Mouse (Mus musculus) liver, adult (tissue): ENCODE data around the gene Zfr.

Experiments
- GATA4 ChIP-seq: IDR thresholded peaks from 2 replicates; pipeline ENCODE4 v1.6.1; 2014; ENCODE audit warnings: mild to moderate bottlenecking, low read length; ENCODE audit not compliant: insufficient replicate concordance

Zfr gene

DNA sequence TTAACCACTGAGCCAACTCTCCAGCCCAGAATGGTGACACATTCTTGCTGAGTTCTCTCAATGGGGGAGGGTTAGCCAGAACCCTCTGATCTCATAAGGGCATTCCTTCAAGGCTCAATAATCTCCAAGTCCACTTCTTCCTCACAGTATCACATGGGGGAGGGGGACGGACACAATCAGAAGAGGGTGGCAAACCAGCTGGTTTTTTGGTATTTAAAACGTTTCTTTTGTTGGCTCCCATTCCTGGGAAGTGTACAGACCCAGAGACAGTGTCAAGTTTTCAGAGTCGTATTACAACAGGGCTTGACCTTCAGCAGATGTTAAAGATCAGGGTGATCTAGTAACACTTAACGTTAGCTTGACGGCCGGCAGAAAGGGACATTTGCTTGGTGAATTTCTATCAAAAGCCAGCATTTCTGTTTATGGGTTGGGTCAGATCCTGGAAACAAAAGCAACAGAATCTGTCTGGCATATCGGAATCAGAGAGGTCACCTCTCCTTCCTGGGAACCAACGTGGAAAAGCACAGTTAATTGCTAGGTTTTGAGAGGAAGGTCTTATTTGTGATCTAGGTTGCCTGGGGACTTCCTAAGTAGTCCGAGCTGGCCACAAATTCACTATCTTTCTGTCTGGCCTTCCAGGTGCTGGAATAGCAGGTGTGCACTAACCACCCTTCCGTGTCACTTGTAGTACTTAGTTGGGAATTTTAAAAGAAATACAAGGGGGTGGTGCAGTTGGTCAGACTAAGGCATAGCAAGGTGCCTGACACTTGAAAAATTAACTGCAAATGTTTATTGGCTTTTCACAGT is 86.1 kb downstream of the Zfr start:
- TF ChIP-seq GATA4, result no peak

DNA sequence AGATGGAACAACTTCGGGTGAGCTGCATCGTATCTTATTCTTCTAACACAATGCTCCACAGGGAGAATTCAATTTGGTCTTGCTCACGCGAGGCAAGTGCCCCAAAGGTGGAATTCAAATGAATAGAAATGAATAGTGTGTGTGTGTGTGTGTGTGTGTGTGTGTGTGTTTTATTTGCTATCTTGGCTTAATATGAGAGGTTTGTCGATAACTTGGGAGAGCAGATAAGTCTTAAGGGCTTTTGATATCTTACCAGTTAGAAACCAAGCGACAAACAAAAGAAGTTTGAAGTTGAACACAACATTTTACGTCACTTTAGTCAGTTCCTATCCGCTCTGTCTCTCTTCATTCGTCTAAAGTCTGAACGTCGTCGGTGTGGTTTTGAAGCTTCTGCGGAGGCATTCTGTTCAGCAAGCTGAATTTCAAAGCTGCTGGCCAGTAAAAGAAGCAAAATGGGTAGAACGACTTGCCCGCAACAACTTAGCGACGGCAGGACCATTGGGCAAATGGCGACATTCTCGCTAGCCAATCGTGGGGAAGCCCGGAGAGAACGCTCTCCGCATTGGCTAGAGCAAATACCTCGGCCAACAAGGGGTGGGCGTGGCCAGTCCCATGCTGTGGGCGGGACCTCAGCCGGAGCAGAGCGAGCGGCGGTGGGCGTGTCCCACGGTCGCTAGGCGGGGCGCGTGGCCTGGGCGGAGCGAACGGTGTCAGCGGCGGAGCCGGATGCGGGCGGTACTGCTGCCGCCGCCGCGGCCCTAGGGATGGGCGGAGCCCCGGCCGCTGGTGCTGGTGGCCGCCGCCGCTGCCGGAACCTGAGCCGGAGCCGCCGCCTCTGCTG is 86.9 kb downstream of the Zfr start, which contains the start of gene Mtmr12:
Mtmr12 (plus strand) TSS at position 710 of the 841 bp plus-strand sequence.
- TF ChIP-seq GATA4, result peak; percentile 37; the same call in 1 of the 2 replicates

DNA sequence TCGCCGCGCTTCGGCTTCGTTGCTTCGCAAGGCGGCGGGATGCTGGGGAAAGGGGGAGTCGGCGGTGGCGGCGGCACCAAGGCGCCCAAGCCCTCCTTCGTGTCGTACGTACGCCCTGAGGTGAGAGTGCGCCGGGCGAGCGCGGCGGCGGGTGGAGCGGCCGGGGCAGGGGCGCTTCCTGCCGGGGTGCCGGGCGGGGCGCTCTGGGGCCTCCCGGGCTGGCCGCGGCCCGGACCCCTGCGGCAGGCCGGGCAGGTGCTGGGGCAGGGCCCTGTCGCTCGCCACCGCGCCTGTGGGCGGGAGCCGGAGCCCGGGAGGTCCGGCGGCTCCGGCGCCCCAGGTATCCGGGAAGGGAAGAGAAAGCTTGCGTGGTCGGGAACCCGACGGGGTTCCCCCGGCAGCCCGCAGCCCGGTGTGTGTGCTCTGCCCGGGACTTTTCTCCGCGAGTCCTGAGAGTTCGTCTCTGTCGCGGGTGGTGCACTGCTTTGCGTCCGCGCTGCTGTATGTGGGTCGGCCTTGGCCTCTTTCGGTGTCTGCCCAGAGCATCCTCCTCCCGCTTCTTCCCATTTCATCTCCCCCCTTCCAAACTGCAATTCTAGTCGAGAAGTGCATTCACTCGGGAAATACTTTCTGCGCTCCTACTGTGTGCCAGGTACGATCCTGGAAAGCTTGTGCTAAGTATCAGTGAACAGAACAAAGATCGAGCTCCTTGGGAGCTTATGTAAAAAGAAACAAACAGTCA is 87.7 kb downstream of the Zfr start:
- TF ChIP-seq GATA4, result no peak

DNA sequence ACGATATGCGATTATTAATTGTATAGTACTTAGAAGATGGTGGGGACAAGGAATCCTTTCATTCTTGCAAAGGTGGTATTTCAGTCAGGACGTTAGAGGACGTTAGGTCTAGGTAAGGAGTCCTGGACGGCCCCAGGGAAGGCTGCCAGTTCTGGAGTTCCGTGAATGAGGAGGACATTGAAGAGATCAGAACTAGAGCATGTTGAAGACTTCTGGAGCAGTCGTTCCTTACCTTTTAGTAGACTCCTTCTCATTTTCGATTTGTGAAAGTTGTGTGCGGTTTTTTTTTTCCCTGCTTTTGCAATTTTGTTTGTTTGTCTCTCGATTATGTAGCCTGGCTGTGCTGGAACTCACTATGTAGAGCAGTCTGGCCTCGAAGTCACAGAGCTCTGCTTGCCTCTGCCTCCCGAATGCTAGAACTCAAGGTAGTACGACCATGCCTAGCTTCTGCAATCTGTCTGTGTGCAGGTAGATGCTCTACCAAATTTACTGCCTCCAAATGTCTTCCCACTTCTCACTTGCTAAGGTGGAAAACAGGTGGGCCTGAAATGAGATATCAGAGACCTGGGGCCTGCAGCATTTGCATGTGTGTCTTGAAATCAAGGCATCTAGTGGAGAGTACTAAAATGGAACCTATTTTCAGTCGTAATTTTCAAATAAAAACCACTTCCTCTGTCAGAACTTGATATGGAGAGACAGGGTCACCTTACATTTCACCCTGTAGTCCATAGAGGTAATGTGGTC is 88.4 kb downstream of the Zfr start:
- TF ChIP-seq GATA4, result no peak

DNA sequence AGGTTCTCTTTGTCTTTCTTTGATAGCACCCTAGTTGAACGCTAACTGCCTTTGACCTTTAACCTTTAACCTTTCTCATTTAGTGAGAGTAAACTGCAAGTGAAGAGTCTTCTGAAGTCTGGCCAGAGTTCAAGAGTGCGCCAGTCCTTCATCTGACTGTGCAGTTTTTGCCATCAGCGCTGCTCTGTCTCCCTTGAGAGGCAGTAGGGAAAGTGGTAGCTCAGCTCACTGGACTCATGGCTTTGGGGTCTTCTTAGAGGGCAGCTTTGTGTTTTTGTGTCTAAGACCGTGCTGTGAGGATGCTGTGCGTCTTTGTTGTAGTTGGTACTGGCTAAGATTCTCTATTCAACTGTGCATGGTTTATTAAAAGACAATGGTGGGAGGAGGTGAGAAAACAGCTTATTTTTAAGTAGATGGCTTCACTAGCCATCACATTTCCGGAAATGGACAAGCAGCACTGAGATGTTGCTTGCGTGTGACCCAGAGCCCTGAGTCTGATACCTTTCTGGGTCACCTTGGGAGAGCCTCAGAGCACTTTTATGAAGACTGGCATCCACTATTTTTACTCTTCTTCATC is 89.1 kb downstream of the Zfr start:
- no peak for TF ChIP-seq GATA4

GRCm38 (mm10) chr15:12207556-12208090 is 90.0 kb downstream of the Zfr start:
- TF ChIP-seq GATA4, result no peak

GRCm38 (mm10) chr15:12211577-12211976 is 93.9 kb downstream of the Zfr start:
- TF ChIP-seq GATA4, result no peak

GRCm38 (mm10) chr15:12212266-12212665 is 94.6 kb downstream of the Zfr start:
- TF ChIP-seq GATA4, result no peak

- no peak for TF ChIP-seq GATA4
Measured at GRCm38 (mm10) chr15:12214531-12215414, 97.1 kb downstream of the Zfr start.

GRCm38 (mm10) chr15:12215415-12215718 is 97.7 kb downstream of the Zfr start:
- TF ChIP-seq GATA4, result no peak

- TF ChIP-seq GATA4, result no peak
Measured at GRCm38 (mm10) chr15:12216119-12216518, 98.5 kb downstream of the Zfr start.

- no peak for TF ChIP-seq GATA4
Measured at GRCm38 (mm10) chr15:12216798-12217197, 99.2 kb downstream of the Zfr start.

GRCm38 (mm10) chr15:12217849-12218248 is 100.2 kb downstream of the Zfr start:
- TF ChIP-seq GATA4, result no peak

DNA sequence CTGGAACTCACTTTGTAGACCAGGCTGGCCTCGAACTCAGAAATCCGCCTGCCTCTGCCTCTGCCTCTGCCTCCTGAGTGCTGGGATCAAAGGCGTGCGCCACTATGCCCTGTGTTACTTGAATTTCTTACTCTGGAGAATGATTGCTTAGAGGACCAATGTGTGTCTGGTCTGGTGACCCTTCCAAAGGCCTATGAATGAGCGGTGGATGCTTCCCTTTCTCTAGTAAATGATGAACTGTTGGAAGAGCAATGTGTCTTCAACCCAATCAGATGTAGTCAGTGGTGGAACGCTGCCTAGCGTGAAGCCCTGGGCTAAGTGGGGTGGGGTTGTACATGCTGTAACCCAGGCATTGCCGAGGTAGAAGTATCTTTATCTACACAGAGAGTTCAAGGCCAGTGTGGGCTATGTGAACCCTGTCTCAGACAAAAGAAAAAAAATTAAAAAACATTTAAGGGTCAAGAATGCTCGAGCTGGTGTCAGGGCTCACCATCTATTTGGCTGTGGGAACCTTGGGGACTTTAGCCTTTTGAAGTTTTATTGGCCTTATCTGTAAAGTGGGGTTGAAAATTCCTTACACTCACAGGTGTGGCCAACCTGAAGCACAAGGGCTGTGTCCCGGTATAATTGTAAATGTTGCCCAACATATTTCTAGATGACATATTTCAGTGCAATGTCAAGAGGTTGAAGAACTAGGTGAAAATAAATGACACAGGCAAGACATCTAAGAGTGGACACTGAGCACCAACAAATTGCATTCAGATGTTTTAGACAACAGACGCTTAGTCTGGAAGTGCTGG is 101.2 kb downstream of the Zfr start:
- no peak for TF ChIP-seq GATA4
